Mouse (Mus musculus) megakaryocyte, adult 5-6 weeks (primary cell): ENCODE measurements around the gene Tns2. TPM values are rescaled to one million over a fixed set of nuclear protein-coding genes. Genes with fewer than 3 reads are reported as not detected.
A peak's percentile ranks its signal among the peaks of the same experiment; 100 is the strongest.

ENCODE experiments used
- ATAC-seq: 2 replicates; pipeline ENCODE4 v1.8.0; 2016; ENCODE audit warnings: mild to moderate bottlenecking, inconsistent platforms; ENCODE audit not compliant: poor library complexity, severe bottlenecking
- total RNA-seq, 2 experiments: library from RNA; stranded (forward) in 1 of 2; stranded (reverse) in 1 of 2; fragments of 153-499, 151-499 nt in 1 of 2; fragments of 221-1000, 200-1000 nt in 1 of 2; gene quantifications; 2 replicates each; pipeline versions ENCODE4 v1.2.3 to v1.2.4; 2015 to 2017

Tns2 gene
- total RNA-seq, 2 experiments from 2014 or later = 0.07 to 1.9 TPM

GRCm38 (mm10) chr15:102165468-102166100 is 65.4 kb downstream of the Tns2 start:
- ATAC-seq = peak; percentile 63; the same call in 1 of the 2 replicates

Other genes with a start within 250 kb of the Tns2 start
- gene Krt1, start 249.6 kb upstream of the Tns2 start, total RNA-seq (2015) = not detected in 2 replicates
- gene Krt1, start 249.6 kb upstream of the Tns2 start, total RNA-seq (2017) = not detected in 2 replicates
- not detected in 2 replicates for gene Krt77, start 230.7 kb upstream of the Tns2 start, total RNA-seq (2015)
- gene Krt77, start 230.7 kb upstream of the Tns2 start, total RNA-seq (2017) = 0.11 TPM in 1 of 2 replicates, not detected in the other
- not detected in 2 replicates for gene Krt76, start 207.5 kb upstream of the Tns2 start, total RNA-seq (2015)
- gene Krt76, start 207.5 kb upstream of the Tns2 start, total RNA-seq (2017) = not detected in 2 replicates
- gene Krt4, start 175.7 kb upstream of the Tns2 start, total RNA-seq (2015) = not detected in 2 replicates
- not detected in 2 replicates for gene Krt4, start 175.7 kb upstream of the Tns2 start, total RNA-seq (2017)
- not detected in 2 replicates for gene Krt79, start 160.1 kb upstream of the Tns2 start, total RNA-seq (2015)
- gene Krt79, start 160.1 kb upstream of the Tns2 start, total RNA-seq (2017) = not detected in 2 replicates
- not detected in 2 replicates for gene Krt78, start 146.1 kb upstream of the Tns2 start, total RNA-seq (2015)
- not detected in 2 replicates for gene Krt78, start 146.1 kb upstream of the Tns2 start, total RNA-seq (2017)
- gene Krt8, start 95.9 kb upstream of the Tns2 start, total RNA-seq (2015) = not detected in 2 replicates
- gene Krt8, start 95.9 kb upstream of the Tns2 start, total RNA-seq (2017) = not detected in 2 replicates
- gene Krt18, start 72.2 kb upstream of the Tns2 start, total RNA-seq (2015) = 0.22 and 0.23 TPM in 2 replicates
- gene Krt18, start 72.2 kb upstream of the Tns2 start, total RNA-seq (2017) = 0.89 and 1.7 TPM in 2 replicates
- 78.2 and 82.3 TPM in 2 replicates for gene Eif4b, start 26.6 kb upstream of the Tns2 start, total RNA-seq (2015)
- 199 and 204 TPM in 2 replicates for gene Eif4b, start 26.6 kb upstream of the Tns2 start, total RNA-seq (2017)
- gene Spryd3, start 35.8 kb downstream of the Tns2 start, total RNA-seq (2015) = 6.1 and 7.5 TPM in 2 replicates
- 20.6 and 22.6 TPM in 2 replicates for gene Spryd3, start 35.8 kb downstream of the Tns2 start, total RNA-seq (2017)
- 1.3 TPM in 1 of 2 replicates, not detected in the other for gene Igfbp6, start 43.9 kb downstream of the Tns2 start, total RNA-seq (2015)
- gene Igfbp6, start 43.9 kb downstream of the Tns2 start, total RNA-seq (2017) = not detected in 2 replicates
- 0.78 and 0.82 TPM in 2 replicates for gene Soat2, start 50.1 kb downstream of the Tns2 start, total RNA-seq (2015)
- gene Soat2, start 50.1 kb downstream of the Tns2 start, total RNA-seq (2017) = 0.89 and 1.1 TPM in 2 replicates
- 27.7 and 38.0 TPM in 2 replicates for gene Zfp740, start 102.8 kb downstream of the Tns2 start, total RNA-seq (2015)
- gene Zfp740, start 102.8 kb downstream of the Tns2 start, total RNA-seq (2017) = 39.9 and 48.4 TPM in 2 replicates
- 5.6 and 9.3 TPM in 2 replicates for gene Csad, start 104.3 kb downstream of the Tns2 start, total RNA-seq (2015)
- 8.6 and 15.4 TPM in 2 replicates for gene Csad, start 104.3 kb downstream of the Tns2 start, total RNA-seq (2017)
- 638 and 660 TPM in 2 replicates for gene Itgb7, start 131.5 kb downstream of the Tns2 start, total RNA-seq (2015)
- gene Itgb7, start 131.5 kb downstream of the Tns2 start, total RNA-seq (2017) = 1,192 and 1,305 TPM in 2 replicates
- gene Rarg, start 157.1 kb downstream of the Tns2 start, total RNA-seq (2015) = 34.6 and 39.9 TPM in 2 replicates
- 30.8 and 31.9 TPM in 2 replicates for gene Rarg, start 157.1 kb downstream of the Tns2 start, total RNA-seq (2017)
- gene Gm9918, start 170.2 kb downstream of the Tns2 start, total RNA-seq (2015) = not detected in 2 replicates
- not detected in 2 replicates for gene Gm9918, start 170.2 kb downstream of the Tns2 start, total RNA-seq (2017)
- gene Mfsd5, start 179.0 kb downstream of the Tns2 start, total RNA-seq (2015) = 49.8 and 64.3 TPM in 2 replicates
- gene Mfsd5, start 179.0 kb downstream of the Tns2 start, total RNA-seq (2017) = 34.8 and 35.1 TPM in 2 replicates
- 26.3 and 37.4 TPM in 2 replicates for gene Espl1, start 195.9 kb downstream of the Tns2 start, total RNA-seq (2015)
- 15.2 and 30.9 TPM in 2 replicates for gene Espl1, start 195.9 kb downstream of the Tns2 start, total RNA-seq (2017)
- gene Pfdn5, start 225.7 kb downstream of the Tns2 start, total RNA-seq (2015) = 385 and 398 TPM in 2 replicates
- gene Pfdn5, start 225.7 kb downstream of the Tns2 start, total RNA-seq (2017) = 347 and 441 TPM in 2 replicates
- gene Myg1, start 231.3 kb downstream of the Tns2 start, total RNA-seq (2015) = 28.4 and 28.6 TPM in 2 replicates
- gene Myg1, start 231.3 kb downstream of the Tns2 start, total RNA-seq (2017) = 47.8 and 52.2 TPM in 2 replicates